Mouse (Mus musculus): ENCODE measurements around the gene Map2k1.

DNA sequence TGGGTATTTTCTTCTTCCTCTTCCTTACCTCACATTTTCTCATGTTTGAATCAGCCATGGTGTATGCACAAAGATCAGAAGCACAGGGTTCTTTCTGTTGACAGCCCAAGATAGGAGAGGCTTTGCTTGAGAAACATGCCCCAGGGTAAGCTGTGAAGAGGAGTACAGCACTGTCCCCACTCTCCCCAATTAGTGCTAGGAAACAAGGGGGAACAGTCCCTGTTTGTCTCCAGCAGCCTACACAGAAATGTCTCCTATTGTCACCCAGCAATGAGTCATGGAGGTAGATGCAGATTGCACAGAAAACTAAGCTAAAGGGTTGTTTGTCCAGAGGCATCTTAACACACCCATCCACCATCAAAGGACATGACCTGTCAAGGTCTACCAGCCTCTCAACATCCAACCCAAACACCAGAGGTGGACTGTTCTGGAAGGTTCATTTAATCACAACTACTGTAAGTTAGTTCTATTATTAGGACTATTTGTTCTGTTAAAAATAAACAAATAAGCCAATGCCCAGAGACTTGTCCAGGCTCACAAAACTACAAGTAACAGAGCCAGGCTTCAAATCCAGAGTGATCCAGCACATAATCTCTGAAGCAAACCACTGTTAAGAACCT lies 3.2 kb downstream of the Map2k1 start:
- TF ChIP-seq POLR2A (IDR thresholded peaks at IDR 0.05; ENCODE audit: insufficient read depth, low read depth, low read length), result no peak
- TF ChIP-seq CTCF (IDR thresholded peaks at IDR 0.05), result no peak
- TF ChIP-seq EP300 (IDR thresholded peaks at IDR 0.05; ENCODE audit: insufficient read depth, low read depth, low read length), result no peak
